Mouse (Mus musculus) liver, adult 2 months (tissue): Measurements from ENCODE around the gene Gm10053. TPM values are rescaled to one million over a fixed set of nuclear protein-coding genes. Genes with fewer than 3 reads are reported as not detected.

ENCODE experiments used
- DNase-seq: peaks from one replicate; pipeline ENCODE4 v3.0.0-alpha.2; 2011; ENCODE audit warnings: low read depth, low spot score; ENCODE audit errors: extremely low read depth
- H3K27ac ChIP-seq: fragments of 200-500 bp; replicated peaks from 2 replicates; pipeline ENCODE4 v1.5.1; 2012; ENCODE audit warnings: low read depth, mild to moderate bottlenecking, control low read depth, inconsistent platforms, low read length; ENCODE audit not compliant: insufficient read depth
- H3K27me3 ChIP-seq: fragments of 200-500 bp; 2 replicates; pipeline ENCODE4 v1.6.1; 2012; ENCODE audit warnings: mild to moderate bottlenecking, moderate library complexity, low read length, inconsistent platforms; ENCODE audit not compliant: control insufficient read depth, insufficient read depth
- H3K36me3 ChIP-seq: fragments of 200-500 bp; 2 replicates; pipeline ENCODE4 v1.6.1; 2012; ENCODE audit warnings: low read length, inconsistent platforms; ENCODE audit not compliant: control insufficient read depth, insufficient read depth
- H3K4me1 ChIP-seq: fragments of 200-500 bp; 2 replicates; pipeline ENCODE4 v1.6.1; 2011; ENCODE audit warnings: low read length; ENCODE audit not compliant: control insufficient read depth, insufficient read depth
- H3K4me3 ChIP-seq: fragments of 200-500 bp; 2 replicates; pipeline ENCODE4 v1.5.1; 2011; ENCODE audit warnings: low read depth, mild to moderate bottlenecking, control low read depth, low read length, moderate library complexity; ENCODE audit not compliant: insufficient read depth
- H3K79me2 ChIP-seq: fragments of 200-500 bp; 2 replicates; pipeline ENCODE4 v1.6.1; 2012; ENCODE audit warnings: inconsistent platforms, mild to moderate bottlenecking, low read length, moderate library complexity; ENCODE audit not compliant: control insufficient read depth, insufficient read depth
- H3K9ac ChIP-seq: fragments of 200-500 bp; 2 replicates; pipeline ENCODE4 v1.6.1; 2012; ENCODE audit warnings: low read depth, mild to moderate bottlenecking, control low read depth, inconsistent platforms, low read length
- CTCF ChIP-seq: fragments of 200-500 bp; IDR thresholded peaks from 2 replicates; pipeline ENCODE4 v1.5.1; 2011; ENCODE audit warnings: low read depth, low read length, control low read depth
- POLR2A ChIP-seq: fragments of 200-500 bp; IDR thresholded peaks from 2 replicates; pipeline ENCODE4 v1.6.1; 2011; ENCODE audit warnings: low read length, control low read depth; ENCODE audit not compliant: insufficient read depth; ENCODE audit errors: extremely low read depth
- WGBS: fragments of 180-500 bp; shearing (Covaris S2); methylation state at CpG from one replicate; pipeline ENCODE4 v1.1.7; 2018; 5-methylcytosine and 5-hydroxymethylcytosine counted together
- polyA plus RNA-seq: library from polyadenylated mRNA; depleted of rRNA; stranded (reverse); fragments of >200 nt; gene quantifications from 2 replicates; pipeline ENCODE4 v1.2.3, GENCODE M21; 2012
- total RNA-seq: library from RNA; depleted of rRNA; stranded (reverse); fragments of >200 nt; gene quantifications from 2 replicates; pipeline ENCODE4 v1.2.3, GENCODE M21; 2014

Gene Gm10053
- total and polyA plus RNA-seq, 2 experiments: 22.9 to 94.5 TPM

DNA sequence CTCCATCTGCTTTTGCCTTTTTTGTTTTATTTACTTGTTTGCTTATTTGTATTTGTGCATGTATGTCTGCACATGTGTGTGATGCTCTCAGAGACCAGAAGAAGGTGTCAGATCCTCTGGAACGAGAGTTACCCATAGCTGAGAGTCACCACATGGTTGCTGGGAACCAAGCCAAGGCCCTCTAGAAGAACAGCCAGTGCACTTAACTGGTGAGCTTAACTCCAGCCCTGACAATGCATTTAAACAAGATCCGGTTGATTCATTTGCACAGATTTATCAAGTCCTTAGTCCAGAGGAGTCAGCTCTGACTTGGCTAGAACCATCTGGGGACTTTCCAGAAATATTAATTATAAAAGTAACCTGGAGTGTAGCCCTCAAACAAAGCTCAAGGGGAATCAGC, 1.6 kb upstream of the Gm10053 start:
- no peak overlapping the region for H3K27ac ChIP-seq
- H3K4me1 ChIP-seq: no peaks in the 10 kb centered on the region
- 53% methylated on average over 2 of the region's 2 CpGs for WGBS
- TF ChIP-seq CTCF (no peak), POLR2A (no peak)
- H3K4me3 ChIP-seq: no peak overlapping the region
- DNase-seq: no peak
- no peaks in the 10 kb centered on the region for H3K36me3 ChIP-seq
- no peak overlapping the region for H3K9ac ChIP-seq
- H3K27me3 ChIP-seq: no peaks in the 10 kb centered on the region
- H3K79me2 ChIP-seq: no peaks in the 10 kb centered on the region

DNA sequence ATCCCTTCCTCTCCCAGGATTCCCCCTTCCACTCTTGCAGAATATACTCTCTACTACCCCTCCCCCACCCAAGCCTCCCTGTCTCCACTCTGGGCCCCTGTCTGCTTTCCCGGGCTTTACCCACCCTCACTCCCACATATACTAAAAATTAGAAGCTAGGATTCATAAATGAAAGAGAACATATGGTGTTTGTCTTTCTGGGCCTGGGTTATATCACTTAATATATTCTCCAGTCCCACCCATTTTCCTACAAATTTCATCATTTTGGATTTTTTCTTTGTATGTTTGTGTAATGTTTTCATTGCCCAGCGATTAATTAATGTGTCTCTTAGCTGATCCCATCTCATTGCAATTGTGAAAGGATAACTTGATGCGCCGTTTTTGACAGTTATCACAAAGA, 5.8 kb downstream of the Gm10053 start:
- Histone ChIP-seq H3K79me2 (no peaks in the 10 kb centered on the region), H3K9ac (no peak overlapping the region), H3K27ac (no peak overlapping the region), H3K4me1 (no peaks in the 10 kb centered on the region), H3K27me3 (no peaks in the 10 kb centered on the region), H3K4me3 (no peak overlapping the region), H3K36me3 (no peaks in the 10 kb centered on the region)
- no peak for TF ChIP-seq POLR2A
- TF ChIP-seq CTCF: no peak
- no peak for DNase-seq
- 77% methylated on average over 4 of the region's 4 CpGs for WGBS

DNA sequence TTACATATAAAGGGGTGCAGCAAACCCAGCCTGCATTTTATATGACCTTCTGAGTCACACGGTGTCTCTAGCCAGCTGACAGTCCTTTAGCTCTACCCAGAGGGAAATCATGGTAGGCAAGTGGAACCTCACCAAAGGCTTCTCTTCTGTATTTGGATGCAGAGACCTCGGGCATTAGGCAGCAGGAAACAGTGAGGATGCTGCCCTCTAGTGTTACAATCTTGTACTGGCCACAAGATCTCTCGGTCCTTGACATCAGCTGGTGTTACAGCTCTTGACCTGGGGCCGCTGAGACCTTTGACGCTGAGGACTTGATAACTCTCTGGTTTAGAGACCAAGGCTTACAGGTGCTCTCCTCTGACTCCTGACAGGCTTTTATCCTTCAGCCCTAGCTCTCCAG, 10.0 kb downstream of the Gm10053 start:
- no peaks in the 10 kb centered on the region for H3K27me3 ChIP-seq
- H3K4me3 ChIP-seq: no peak overlapping the region
- 11% methylated on average over 5 of the region's 5 CpGs for WGBS
- H3K27ac ChIP-seq: no peak overlapping the region
- peak; percentile 42 for DNase-seq
- no peaks in the 10 kb centered on the region for H3K79me2 ChIP-seq
- no peaks in the 10 kb centered on the region for H3K36me3 ChIP-seq
- H3K9ac ChIP-seq: no peak overlapping the region
- no peak for TF ChIP-seq POLR2A
- TF ChIP-seq CTCF: peak; percentile 68
- no peaks in the 10 kb centered on the region for H3K4me1 ChIP-seq

DNA sequence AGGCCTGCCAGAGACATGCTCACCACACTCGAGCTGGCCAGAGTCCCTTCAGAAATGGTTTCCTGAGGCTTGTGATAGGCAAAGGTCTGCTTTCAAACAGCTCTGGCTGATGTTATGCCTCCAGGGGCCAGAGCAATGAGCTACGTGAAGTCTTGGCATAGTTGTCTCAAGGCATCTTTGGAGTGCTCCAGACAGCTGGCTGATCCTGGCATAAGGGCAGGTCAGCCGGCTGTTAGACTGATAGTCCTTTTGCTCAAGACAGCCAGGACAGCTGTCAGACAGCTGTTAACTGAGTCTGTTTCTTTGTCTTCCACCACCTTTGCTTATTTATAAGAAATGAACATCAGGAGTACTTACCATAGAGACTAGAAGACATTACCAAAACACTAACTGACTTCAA, 11.4 kb downstream of the Gm10053 start:
- Histone ChIP-seq H3K4me3 (no peak overlapping the region), H3K9ac (no peak overlapping the region), H3K27me3 (no peaks in the 10 kb centered on the region), H3K79me2 (no peaks in the 10 kb centered on the region), H3K4me1 (no peaks in the 10 kb centered on the region), H3K27ac (no peak overlapping the region), H3K36me3 (no peaks in the 10 kb centered on the region)
- WGBS: 78% methylated on average over 3 of the region's 3 CpGs
- TF ChIP-seq POLR2A: no peak
- no peak for TF ChIP-seq CTCF
- DNase-seq: no peak

DNA sequence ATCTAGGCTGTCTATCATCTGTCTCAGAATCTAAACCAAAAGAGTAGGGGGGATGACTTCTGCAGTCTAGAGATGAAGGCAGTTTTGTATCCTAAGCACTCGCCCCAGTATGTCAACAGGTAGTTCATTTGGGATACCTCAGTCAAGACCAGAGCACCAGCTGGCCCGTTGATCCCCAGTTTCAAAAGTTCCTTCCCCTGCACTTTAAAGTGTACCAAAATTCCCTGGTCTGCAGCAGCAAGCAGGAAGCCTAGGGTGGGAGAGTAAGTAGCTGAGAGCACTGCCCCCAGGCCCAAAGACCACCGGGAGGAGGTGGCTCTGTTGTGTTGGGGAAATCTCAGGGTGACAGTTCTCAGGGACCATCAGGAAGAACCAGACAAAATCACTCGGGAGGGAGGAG, 21.1 kb downstream of the Gm10053 start:
- 16% methylated on average over 4 of the region's 4 CpGs for WGBS
- Histone ChIP-seq H3K9ac (no peak overlapping the region), H3K4me1 (0 out of 2 replicates have a peak, but pooled peaks cover 2% of the 10 kb centered on the region), H3K79me2 (no peaks in the 10 kb centered on the region), H3K4me3 (no peak overlapping the region), H3K27ac (no peak overlapping the region), H3K36me3 (no peaks in the 10 kb centered on the region), H3K27me3 (peaks cover 36% of the 10 kb centered on the region)
- DNase-seq: no peak
- no peak for TF ChIP-seq CTCF
- TF ChIP-seq POLR2A: no peak

DNA sequence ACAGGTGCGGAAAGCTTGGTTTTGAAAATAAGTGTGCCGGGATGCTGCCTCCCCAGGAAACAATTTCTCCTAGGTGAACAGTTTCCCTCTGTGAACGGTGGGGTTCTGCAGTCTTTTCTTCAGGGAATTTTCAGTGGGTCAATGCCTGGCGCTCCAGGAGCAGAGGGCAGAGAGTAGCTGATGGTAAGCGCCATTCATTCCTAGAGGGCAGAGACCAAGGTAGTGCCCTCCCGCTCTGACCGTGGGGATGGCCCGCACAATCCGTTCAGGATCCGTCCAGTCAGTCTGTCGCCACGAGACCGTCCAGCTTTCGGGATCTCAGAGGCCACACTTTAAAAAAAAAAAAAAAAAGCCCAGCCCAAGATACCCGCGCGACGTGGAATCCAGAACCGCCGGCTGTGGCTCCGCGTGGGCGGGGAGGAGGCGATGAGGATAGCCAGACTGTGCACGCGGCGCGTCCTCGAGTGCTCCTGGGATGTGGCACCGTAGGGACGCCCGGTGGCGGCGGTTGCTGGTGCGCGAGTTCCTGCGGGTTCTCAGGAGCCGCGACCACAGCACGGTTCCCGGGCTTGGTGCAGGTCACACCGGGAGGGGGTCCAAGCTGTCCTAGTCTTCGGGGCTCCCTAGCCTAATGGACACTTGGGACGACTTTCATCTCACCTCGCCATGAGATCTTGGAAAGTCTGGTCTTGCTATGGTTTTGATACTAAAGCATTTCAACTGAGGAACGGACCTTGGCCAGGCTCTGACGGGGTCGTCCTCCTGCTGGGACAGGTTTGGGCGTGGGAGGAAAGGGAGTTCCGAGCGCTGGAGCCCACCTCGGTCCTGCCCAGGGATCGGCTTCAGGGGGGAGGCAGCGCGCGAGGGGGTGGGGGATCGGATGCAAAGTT, 21.8 kb downstream of the Gm10053 start:
- Histone ChIP-seq H3K27me3 (peaks cover 38% of the 10 kb centered on the region), H3K4me1 (0 out of 2 replicates have a peak, but pooled peaks cover 2% of the 10 kb centered on the region), H3K79me2 (no peaks in the 10 kb centered on the region), H3K9ac (no peak overlapping the region), H3K4me3 (no peak overlapping the region), H3K27ac (no peak overlapping the region), H3K36me3 (no peaks in the 10 kb centered on the region)
- WGBS: 3% methylated on average over 57 of the region's 57 CpGs
- no peak for TF ChIP-seq CTCF
- TF ChIP-seq POLR2A: no peak
- no peak for DNase-seq
